Mouse (Mus musculus) intestine, postnatal 0 days (tissue): ENCODE results near the gene Man1c1. TPM values are rescaled to one million over a fixed set of nuclear protein-coding genes. Genes with fewer than 3 reads are reported as not detected.

ENCODE experiments used
- ATAC-seq: fragments of 200-750 bp; cut with Nextera tagmentation; 2 replicates; pipeline ENCODE4 v1.8.0; 2017; ENCODE audit warnings: mild to moderate bottlenecking, moderate TSS enrichment, moderate library complexity
- H3K27ac ChIP-seq: fragments of 300-500 bp; sonication (generic); 2 replicates; pipeline ENCODE4 v1.5.1; 2014; ENCODE audit warnings: mild to moderate bottlenecking, low read depth, low read length, moderate library complexity
- H3K27me3 ChIP-seq: fragments of 300-500 bp; sonication (generic); replicated peaks from 2 replicates; pipeline ENCODE4 v1.6.1; 2014; ENCODE audit warnings: low read length, mixed read lengths; ENCODE audit not compliant: control insufficient read depth, insufficient read depth
- H3K36me3 ChIP-seq: fragments of 300-500 bp; sonication (generic); 2 replicates; pipeline ENCODE4 v1.6.1; 2014; ENCODE audit warnings: mild to moderate bottlenecking, moderate library complexity; ENCODE audit not compliant: control insufficient read depth, insufficient read depth
- H3K4me1 ChIP-seq: fragments of 300-500 bp; sonication (generic); replicated peaks from 2 replicates; pipeline ENCODE4 v1.6.1; 2014; ENCODE audit warnings: antibody characterized with exemption, low read length, mixed read lengths; ENCODE audit not compliant: control insufficient read depth, insufficient read depth
- H3K4me2 ChIP-seq: fragments of 300-500 bp; sonication (generic); replicated peaks from 2 replicates; pipeline ENCODE4 v1.6.1; 2014; ENCODE audit warnings: low read depth, mild to moderate bottlenecking, moderate library complexity
- H3K4me3 ChIP-seq: fragments of 300-500 bp; sonication (generic); 2 replicates; pipeline ENCODE4 v1.5.1; 2014; ENCODE audit warnings: low read depth, low read length
- H3K9ac ChIP-seq: fragments of 300-500 bp; sonication (generic); 2 replicates; pipeline ENCODE4 v1.6.1; 2014; ENCODE audit warnings: mild to moderate bottlenecking, low read depth, low read length
- H3K9me3 ChIP-seq: fragments of 300-500 bp; sonication (generic); 2 replicates; pipeline ENCODE4 v1.6.1; 2016; ENCODE audit warnings: mixed run types; ENCODE audit not compliant: control insufficient read depth
- CTCF ChIP-seq: sonication (generic); IDR thresholded peaks from 2 replicates; pipeline ENCODE4 v1.5.1; 2016; ENCODE audit warnings: low read depth, mild to moderate bottlenecking, control low read depth, antibody characterized with exemption, moderate library complexity
- WGBS: fragments of 180-500 bp; shearing (Covaris S2); extraction: QIAGEN DNeasy Blood & Tissue Kit; methylation state at CpG from one replicate; pipeline ENCODE4 v1.1.7; 2014; 5-methylcytosine and 5-hydroxymethylcytosine counted together
- polyA plus RNA-seq: library from polyadenylated mRNA; unstranded; fragments of >200 nt; fragmentation: Nextera tagmentation; extraction: Ambion mirVana; gene quantifications from 2 replicates; pipeline ENCODE4 v1.2.1, GENCODE M21; 2015

The Man1c1 gene
- polyA plus RNA-seq, 1 experiment from 2014 or later: 1.7 TPM

DNA sequence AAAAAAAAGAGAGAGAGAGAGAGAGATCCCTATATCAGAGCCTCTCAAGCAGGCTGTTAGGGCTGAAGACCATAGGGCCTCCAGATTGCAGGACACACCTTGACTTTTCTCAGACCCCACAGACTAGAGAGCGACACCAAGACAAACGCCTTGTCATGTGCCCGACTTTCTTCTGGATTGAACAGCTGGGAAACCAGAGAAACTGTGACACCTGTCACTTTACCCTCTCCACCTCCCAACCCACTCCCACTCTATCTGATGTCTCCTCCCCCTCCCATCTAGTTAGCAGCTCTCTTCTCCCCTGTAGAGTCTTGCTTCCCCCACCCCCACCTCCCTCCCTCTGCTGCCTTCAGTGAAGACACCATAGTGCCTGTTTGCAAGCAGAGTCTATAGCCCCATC lies 35.4 kb upstream of the Man1c1 start:
- Histone ChIP-seq H3K4me3 (no peak overlapping the region), H3K9me3 (no peaks in the 10 kb centered on the region), H3K27me3 (no peaks in the 10 kb centered on the region), H3K4me2 (no peak overlapping the region), H3K9ac (no peak overlapping the region), H3K27ac (no peak overlapping the region), H3K36me3 (peaks cover 6% of the 10 kb centered on the region), H3K4me1 (0 out of 2 replicates have a peak, but pooled peaks cover under 1% of the 10 kb centered on the region)
- WGBS: 78% methylated on average over 3 of the region's 3 CpGs
- no peak for ATAC-seq
- no peak for TF ChIP-seq CTCF

- Histone ChIP-seq H3K4me1 (peaks cover 8% of the 10 kb centered on the region), H3K27me3 (no peaks in the 10 kb centered on the region), H3K27ac (no peak overlapping the region), H3K9ac (no peak overlapping the region), H3K36me3 (no peaks in the 10 kb centered on the region), H3K9me3 (no peaks in the 10 kb centered on the region), H3K4me3 (no peak overlapping the region), H3K4me2 (no peak overlapping the region)
- no peak for ATAC-seq
- no peak for TF ChIP-seq CTCF
- WGBS: 77% methylated on average over 14 of the region's 14 CpGs
Measured at GRCm38 (mm10) chr4:134737365-134737910, 33.3 kb upstream of the Man1c1 start.

- Histone ChIP-seq H3K36me3 (no peaks in the 10 kb centered on the region), H3K27ac (no peak overlapping the region), H3K9me3 (no peaks in the 10 kb centered on the region), H3K4me2 (no peak overlapping the region), H3K27me3 (no peaks in the 10 kb centered on the region), H3K4me3 (no peak overlapping the region), H3K9ac (no peak overlapping the region), H3K4me1 (peaks cover 8% of the 10 kb centered on the region)
- WGBS: 63% methylated on average over 7 of the region's 7 CpGs
- ATAC-seq: no peak
- no peak for TF ChIP-seq CTCF
Measured at GRCm38 (mm10) chr4:134736147-134736546, 32.1 kb upstream of the Man1c1 start.

- Histone ChIP-seq H3K27ac (peak overlapping the region; percentile 71), H3K36me3 (no peaks in the 10 kb centered on the region), H3K9me3 (no peaks in the 10 kb centered on the region), H3K4me1 (peaks cover 11% of the 10 kb centered on the region), H3K27me3 (no peaks in the 10 kb centered on the region), H3K9ac (no peak overlapping the region), H3K4me2 (peak overlapping the region; percentile 54), H3K4me3 (0 out of 2 replicates have a peak overlapping the region, but pooled peaks have one; percentile 14)
- 33% methylated on average over 9 of the region's 9 CpGs for WGBS
- TF ChIP-seq CTCF: no peak
- ATAC-seq: peak; percentile 70; the same call in 1 of the 2 replicates
Measured at GRCm38 (mm10) chr4:134734629-134735081, 30.6 kb upstream of the Man1c1 start.

GRCm38 (mm10) chr4:134734038-134734628 lies 30.0 kb upstream of the Man1c1 start:
- 4% methylated on average over 13 of the region's 13 CpGs for WGBS
- no peaks in the 10 kb centered on the region for H3K9me3 ChIP-seq
- no peaks in the 10 kb centered on the region for H3K36me3 ChIP-seq
- peak; percentile 96 for ATAC-seq
- H3K4me3 ChIP-seq: 0 out of 2 replicates have a peak overlapping the region, but pooled peaks have one; percentile 14
- H3K4me1 ChIP-seq: peaks cover 11% of the 10 kb centered on the region
- H3K4me2 ChIP-seq: peak overlapping the region; percentile 54
- no peak overlapping the region for H3K9ac ChIP-seq
- peak overlapping the region; percentile 71 for H3K27ac ChIP-seq
- no peaks in the 10 kb centered on the region for H3K27me3 ChIP-seq
- TF ChIP-seq CTCF: no peak

DNA sequence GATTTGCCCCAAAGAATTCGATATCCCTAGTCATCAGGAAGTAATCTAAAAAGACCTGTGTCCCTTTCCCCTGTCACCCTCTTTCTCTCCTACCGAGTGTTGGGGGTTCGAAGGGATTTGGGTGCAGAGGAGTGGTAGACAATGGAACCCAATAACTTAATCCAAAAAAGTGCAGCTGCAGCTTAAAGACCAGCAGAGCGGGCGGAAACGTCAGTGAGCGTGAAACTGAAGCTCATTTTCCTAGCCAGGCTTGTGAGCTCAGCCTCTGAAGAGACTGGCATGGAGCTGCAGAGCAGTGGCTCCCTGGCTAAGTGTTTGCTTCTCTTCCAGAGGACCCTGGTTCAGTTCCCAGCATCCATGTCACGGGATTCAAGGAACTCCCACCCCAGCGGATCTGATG lies 29.3 kb upstream of the Man1c1 start:
- Histone ChIP-seq H3K9me3 (no peaks in the 10 kb centered on the region), H3K4me2 (no peak overlapping the region), H3K36me3 (no peaks in the 10 kb centered on the region), H3K4me1 (peaks cover 11% of the 10 kb centered on the region), H3K4me3 (no peak overlapping the region), H3K27me3 (no peaks in the 10 kb centered on the region), H3K27ac (no peak overlapping the region), H3K9ac (no peak overlapping the region)
- no peak for ATAC-seq
- TF ChIP-seq CTCF: no peak
- WGBS: 62% methylated on average over 9 of the region's 9 CpGs
